ENCODE assay signal across 13 mouse cellular contexts in the genomic region with DNA sequence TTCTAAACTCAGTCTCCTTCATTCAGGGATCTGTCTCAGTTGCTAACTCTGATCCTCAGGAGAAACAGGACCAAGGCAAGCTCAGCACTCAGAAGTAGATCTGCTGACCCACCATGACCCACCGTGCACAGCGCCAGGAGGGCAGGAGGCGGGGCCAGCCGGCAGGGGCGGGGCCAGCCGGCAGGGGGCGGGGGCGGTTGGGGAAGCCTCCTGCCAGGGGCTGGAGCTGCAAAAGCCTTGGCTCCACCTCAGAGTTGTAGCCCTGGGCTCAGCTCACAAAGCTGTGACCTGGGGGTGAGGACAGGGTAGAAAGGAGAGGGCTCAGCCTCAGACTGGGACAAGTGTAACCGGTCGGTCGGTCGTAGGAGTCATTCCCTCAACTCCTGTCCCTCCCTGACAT. TPM values are rescaled to one million over a fixed set of nuclear protein-coding genes. Genes with fewer than 3 reads are reported as not detected.
A peak's percentile ranks its signal among the peaks of the same experiment; 100 is the strongest.
DNase-seq lines count a peak whose midpoint lies in the region; ATAC-seq and TF ChIP-seq lines count a peak whose summit lies in the region.
"Had no signal": no experiment of that assay in that cellular context is flagged by ENCODE, and none has a peak within 500 bp of the region (broad histone marks: within the 10 kb centered on the region; RNA-seq: fewer than 3 reads in every experiment).

No protein-coding gene starts in this region.

- 11% methylated on average over 12 of the region's 12 CpGs for WGBS in lung, embryonic 14.5 days
- 18% methylated on average over 8 of the region's 12 CpGs for WGBS in forebrain, embryonic 14.5 days

- no peak overlapping the region for H3K4me3 ChIP-seq in gastrocnemius, adult 2 months
- H3K4me3 ChIP-seq in lung, embryonic 14.5 days (ENCODE audit: low read depth, low read length), result no peak overlapping the region
- H3K4me3 ChIP-seq in forebrain, embryonic 14.5 days (ENCODE audit: low read depth, low read length), result no peak overlapping the region
- H3K4me3 ChIP-seq: embryonic facial prominence, embryonic 13.5 days; kidney, embryonic 15.5 days; limb, embryonic 12.5 days had no signal

- H3K9ac ChIP-seq in lung, embryonic 14.5 days, result no peak overlapping the region
- H3K9ac ChIP-seq in forebrain, embryonic 14.5 days (ENCODE audit: low read length), result no peak overlapping the region
- H3K9ac ChIP-seq: embryonic facial prominence, embryonic 13.5 days; kidney, embryonic 15.5 days; limb, embryonic 12.5 days had no signal

- no peak overlapping the region for H3K4me2 ChIP-seq in lung, embryonic 14.5 days
- no peak overlapping the region for H3K4me2 ChIP-seq in forebrain, embryonic 14.5 days (ENCODE audit: low read length)
- H3K4me2 ChIP-seq: embryonic facial prominence, embryonic 13.5 days; kidney, embryonic 15.5 days; limb, embryonic 12.5 days had no signal

- DNase-seq in gastrocnemius, adult 2 months, result peak; percentile 51
- DNase-seq in gastrocnemius, adult 8-10 months (ENCODE audit: low spot score in 2 of 2), result no peak
- DNase-seq in lung, embryonic 14.5 days, result no peak
- DNase-seq in lung, postnatal 10 days, result no peak
- DNase-seq in forebrain, embryonic 14.5 days (ENCODE audit: low spot score), result no peak
- DNase-seq in neural tube, embryonic 10.5 days (ENCODE audit: extremely low spot score, low spot score), result peak; percentile 51
- no peak for DNase-seq in spleen, postnatal 14 days (ENCODE audit: low spot score in 2 of 2)
- no peak for DNase-seq in layer of hippocampus, adult 8-10 months (ENCODE audit: low spot score in 2 of 2)
- DNase-seq: B cell, adult 2 months; gastrocnemius, postnatal 36 days had no signal

- no peak for TF ChIP-seq CTCF in gastrocnemius, adult 2 months (IDR thresholded peaks at IDR 0.05)
- TF ChIP-seq CTCF in lung, embryonic 14.5 days (IDR thresholded peaks at IDR 0.05; ENCODE audit: low read depth), result no peak

- no peak overlapping the region for H3K27ac ChIP-seq in gastrocnemius, adult 2 months
- no peak overlapping the region for H3K27ac ChIP-seq in lung, embryonic 14.5 days (ENCODE audit: low read depth)
- H3K27ac ChIP-seq in forebrain, embryonic 14.5 days (ENCODE audit: low read depth, low read length), result peak overlapping the region; percentile 65; the same call in 1 of the 2 replicates
- H3K27ac ChIP-seq: embryonic facial prominence, embryonic 13.5 days; kidney, embryonic 15.5 days; limb, embryonic 12.5 days had no signal

- intact Hi-C loops in gastrocnemius, adult 2 months (cut with DNase I), result loop anchor here (5.0 kb wide), 1 partner anchor 33 kb away; no protein-coding TSS in a partner anchor

- 0 out of 2 replicates have a peak, but pooled peaks cover 3% of the 10 kb centered on the region for H3K4me1 ChIP-seq in lung, embryonic 14.5 days (ENCODE audit: insufficient read depth)
- H3K4me1 ChIP-seq in forebrain, embryonic 14.5 days (ENCODE audit: control insufficient read depth, insufficient read depth, low read length), result peaks cover 42% of the 10 kb centered on the region

- peak; percentile 30; the same call in 1 of the 2 replicates for ATAC-seq in lung, embryonic 14.5 days (ENCODE audit: insufficient read depth)
- no peak for ATAC-seq in forebrain, embryonic 14.5 days

- H3K9me3 ChIP-seq in lung, embryonic 14.5 days (ENCODE audit: low read depth, low read length), result no peaks in the 10 kb centered on the region
- H3K9me3 ChIP-seq in forebrain, embryonic 14.5 days (replicated peaks; ENCODE audit: control insufficient read depth, low read length), result no peaks in the 10 kb centered on the region
- H3K9me3 ChIP-seq: embryonic facial prominence, embryonic 13.5 days; kidney, embryonic 15.5 days; limb, embryonic 12.5 days had no signal

- no peaks in the 10 kb centered on the region for H3K27me3 ChIP-seq in lung, embryonic 14.5 days (ENCODE audit: insufficient read depth, low read length)
- H3K27me3 ChIP-seq in forebrain, embryonic 14.5 days (replicated peaks; ENCODE audit: control insufficient read depth, insufficient read depth, low read length), result no peaks in the 10 kb centered on the region
- H3K27me3 ChIP-seq: embryonic facial prominence, embryonic 13.5 days; kidney, embryonic 15.5 days; limb, embryonic 12.5 days had no signal

- H3K36me3 ChIP-seq in lung, embryonic 14.5 days (ENCODE audit: insufficient read depth), result no peaks in the 10 kb centered on the region
- no peaks in the 10 kb centered on the region for H3K36me3 ChIP-seq in forebrain, embryonic 14.5 days (ENCODE audit: control insufficient read depth, insufficient read depth, low read length)
- H3K36me3 ChIP-seq: embryonic facial prominence, embryonic 13.5 days; kidney, embryonic 15.5 days; limb, embryonic 12.5 days had no signal

RNA-seq across cellular contexts. Expression of gene Prex1, which starts 38.9 kb away (rescaled TPM):
- 1 to 10 TPM; 3.0 to 5.2 TPM for total RNA-seq in gastrocnemius, adult 2 months (2021)
- total RNA-seq in gastrocnemius, adult 8-10 months (2022), result 1 to 10 TPM; 3.2 to 3.8 (median 3.4) TPM
- 12.9 and 13.8 TPM in 2 replicates for polyA plus RNA-seq in lung, embryonic 14.5 days (2014; fragmentation: Nextera tagmentation; extraction: Ambion mirVana)
- 28.4 and 34.4 TPM in 2 replicates for polyA plus RNA-seq in forebrain, embryonic 14.5 days (2014; fragmentation: Nextera tagmentation; extraction: Ambion mirVana)
- total RNA-seq in layer of hippocampus, adult 8-10 months (2022), result 10 to 100 TPM; 67.2 to 81.3 (median 74.2) TPM

Comparison
In these comparisons a context has a peak if more than half of its experiments do, and no peak if none do; other contexts are left out.
1. DNase-seq: peak in gastrocnemius, adult 2 months (single experiment) and neural tube, embryonic 10.5 days (single experiment); none in gastrocnemius, adult 8-10 months (0 of 2), lung, embryonic 14.5 days (single experiment), lung, postnatal 10 days (single experiment), forebrain, embryonic 14.5 days (single experiment), spleen, postnatal 14 days (0 of 2) and layer of hippocampus, adult 8-10 months (0 of 2).
2. RNA of gene Prex1, which starts 38.9 kb away (total RNA-seq): 67.2 to 81.3 TPM in layer of hippocampus, adult 8-10 months; 3.0 to 5.2 TPM in gastrocnemius, adult 2 months and 3.2 to 3.8 TPM in gastrocnemius, adult 8-10 months; every median in the first group is over 10 times any median in the second.